Mouse (Mus musculus) frontal cortex, postnatal 25 days (tissue): ENCODE results near the gene Ndufs7.
"Not testable (repeated sequence)": the region's sequence is repeated elsewhere in the genome, so short reads cannot be mapped to it uniquely, and the experiment has no call there.

Experiments
- DNase-seq, 2 experiments: peaks; one replicate each; pipeline ENCODE4 v3.0.0; 2022; ENCODE audit warnings: low spot score in 2 of 2

Gene Ndufs7

GRCm38 (mm10) chr10:80248971-80249640 is at the start of gene Ndufs7:
Ndufs7 (plus strand) TSS chr10:80249121.
- peak; percentile 97 for DNase-seq

GRCm38 (mm10) chr10:80199440-80200008 is 49.4 kb upstream of the Ndufs7 start:
- peak; percentile 46 to 61 for DNase-seq

- DNase-seq, result no peak
Measured at GRCm38 (mm10) chr10:80200485-80200884, 48.4 kb upstream of the Ndufs7 start.

GRCm38 (mm10) chr10:80204055-80204454 is 44.9 kb upstream of the Ndufs7 start:
- DNase-seq, result no peak

- DNase-seq, result no peak
Measured at GRCm38 (mm10) chr10:80207201-80207600, 41.7 kb upstream of the Ndufs7 start.

- no peak for DNase-seq
Measured at GRCm38 (mm10) chr10:80207676-80208075, 41.2 kb upstream of the Ndufs7 start.

GRCm38 (mm10) chr10:80208248-80208647 is 40.7 kb upstream of the Ndufs7 start:
- DNase-seq, result no peak

- no peak for DNase-seq
Measured at GRCm38 (mm10) chr10:80208841-80209371, 40.0 kb upstream of the Ndufs7 start.

GRCm38 (mm10) chr10:80211547-80212103 is 37.3 kb upstream of the Ndufs7 start:
- not testable (repeated sequence) for DNase-seq

- DNase-seq, result no peak
Measured at GRCm38 (mm10) chr10:80215048-80215772, 33.7 kb upstream of the Ndufs7 start.

GRCm38 (mm10) chr10:80220676-80221075 is 28.2 kb upstream of the Ndufs7 start:
- no peak for DNase-seq

- not testable (repeated sequence) for DNase-seq
Measured at GRCm38 (mm10) chr10:80223137-80223536, 25.8 kb upstream of the Ndufs7 start.

- no peak for DNase-seq
Measured at GRCm38 (mm10) chr10:80226071-80226415, 22.9 kb upstream of the Ndufs7 start.

GRCm38 (mm10) chr10:80226416-80227165 is 22.3 kb upstream of the Ndufs7 start, which contains the start of gene Mum1:
Mum1 (plus strand) TSS chr10:80226434.
- DNase-seq, result peak; percentile 95 to 97

GRCm38 (mm10) chr10:80227166-80227539 is 21.8 kb upstream of the Ndufs7 start:
- no peak for DNase-seq

GRCm38 (mm10) chr10:80227877-80228775 is 20.8 kb upstream of the Ndufs7 start:
- DNase-seq, result no peak

GRCm38 (mm10) chr10:80236145-80236825 is 12.6 kb upstream of the Ndufs7 start:
- no peak for DNase-seq

GRCm38 (mm10) chr10:80237020-80237419 is 11.9 kb upstream of the Ndufs7 start:
- DNase-seq, result no peak

GRCm38 (mm10) chr10:80238306-80238705 is 10.6 kb upstream of the Ndufs7 start:
- no peak for DNase-seq

GRCm38 (mm10) chr10:80239791-80240190 is 9.1 kb upstream of the Ndufs7 start:
- DNase-seq, result no peak
